Mouse (Mus musculus) v-Abl transformed pro-B cells (cell line): Measurements from ENCODE around the gene Trappc4.
"Not testable (repeated sequence)": the region's sequence is repeated elsewhere in the genome, so short reads cannot be mapped to it uniquely, and the experiment has no call there.

Source experiments
- in situ Hi-C, 2 experiments: fragments of 400-800 bp; cut with MboI; formaldehyde crosslinking; loops; one replicate each; pipeline ENCODE4 v1.15.1; 2025; ENCODE audit not compliant: unreplicated experiment in 2 of 2

Trappc4 gene

GRCm38 (mm10) chr9:44406906-44407751, at the start of gene Trappc4, which contains the start of gene Rps25:
Gene Trappc4 (minus strand): TSS chr9:44407600.
Gene Rps25 (plus strand): TSS chr9:44407139.
- in situ Hi-C loops, result no loop called here

GRCm38 (mm10) chr9:44454891-44455220, 47.5 kb upstream of the Trappc4 start, which contains the start of gene Upk2:
Gene Upk2 (minus strand): TSS chr9:44454976.
- in situ Hi-C loops, result loop anchor here (5.0 to 25.0 kb wide), 5 partner anchors 47 to 957 kb away; partner anchors contain the start of gene Ube4a (in 1 of the 2)

GRCm38 (mm10) chr9:44454132-44454890, 46.9 kb upstream of the Trappc4 start:
- in situ Hi-C loops, result loop anchor here (5.0 to 25.0 kb wide), 5 partner anchors 48 to 958 kb away; partner anchors contain the start of gene Ube4a (in 1 of the 2)

GRCm38 (mm10) chr9:44450387-44450786, 43.0 kb upstream of the Trappc4 start:
- in situ Hi-C loops, result loop anchor here (5.0 to 25.0 kb wide), 5 partner anchors 52 to 962 kb away; partner anchors contain the start of gene Ube4a (in 1 of the 2)

GRCm38 (mm10) chr9:44444402-44445025, 37.1 kb upstream of the Trappc4 start:
- in situ Hi-C loops, result not testable (repeated sequence)

GRCm38 (mm10) chr9:44440961-44441360, 33.6 kb upstream of the Trappc4 start, which contains the start of gene Foxr1:
Gene Foxr1 (minus strand): TSS chr9:44441136.
- in situ Hi-C loops, result no loop called here

- in situ Hi-C loops, result no loop called here
These were observed 28.3 kb upstream of the Trappc4 start for GRCm38 (mm10) chr9:44435747-44436146.

GRCm38 (mm10) chr9:44432577-44433185, 25.3 kb upstream of the Trappc4 start:
- in situ Hi-C loops, result no loop called here

- in situ Hi-C loops, result no loop called here
These were observed 16.2 kb upstream of the Trappc4 start for GRCm38 (mm10) chr9:44423576-44423975.

GRCm38 (mm10) chr9:44420280-44420898, 13.0 kb upstream of the Trappc4 start:
- in situ Hi-C loops, result no loop called here

GRCm38 (mm10) chr9:44419730-44420129, 12.3 kb upstream of the Trappc4 start:
- in situ Hi-C loops, result not testable (repeated sequence)

- in situ Hi-C loops, result no loop called here
These were observed 11.4 kb upstream of the Trappc4 start, which contains the start of gene Ccdc84 for GRCm38 (mm10) chr9:44418519-44419385. Gene Ccdc84 (minus strand): TSS chr9:44418569.

GRCm38 (mm10) chr9:44417892-44418363, 10.5 kb upstream of the Trappc4 start:
- in situ Hi-C loops, result no loop called here

GRCm38 (mm10) chr9:44417156-44417891, 9.9 kb upstream of the Trappc4 start:
- in situ Hi-C loops, result no loop called here

- in situ Hi-C loops, result no loop called here
These were observed 5.4 kb upstream of the Trappc4 start for GRCm38 (mm10) chr9:44412781-44413180.

- in situ Hi-C loops, result no loop called here
These were observed 4.9 kb upstream of the Trappc4 start for GRCm38 (mm10) chr9:44412306-44412705.

- in situ Hi-C loops, result no loop called here
These were observed 4.3 kb upstream of the Trappc4 start for GRCm38 (mm10) chr9:44411601-44412130.
